Mouse (Mus musculus): Measurements from ENCODE around the gene Gm20388. TPM values are rescaled to one million over a fixed set of nuclear protein-coding genes. Genes with fewer than 3 reads are reported as not detected.

The Gm20388 gene
- total and polyA plus RNA-seq, 3 experiments, result 0.02 to 0.05 TPM; not detected in 1

DNA sequence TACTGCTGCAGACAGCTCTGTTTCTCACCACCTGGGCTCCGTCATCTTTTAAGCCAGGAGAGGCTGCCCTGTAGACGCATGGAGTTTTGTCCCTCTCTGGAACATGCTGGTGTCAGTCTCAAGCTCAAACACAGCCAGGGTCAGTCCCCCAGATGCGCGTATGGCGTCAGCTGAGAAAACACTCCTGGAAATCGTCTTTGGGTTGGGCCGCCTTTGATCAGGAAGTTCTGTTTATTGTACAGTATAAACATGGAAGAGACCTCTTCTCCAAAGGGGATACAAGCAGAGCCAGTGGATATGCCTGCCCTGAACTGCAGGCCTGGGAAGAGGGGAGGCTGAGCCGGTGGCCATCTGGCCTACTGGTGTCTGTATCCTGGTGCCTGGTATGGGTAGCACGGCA lies 2163.8 kb downstream of the Gm20388 start:
- Histone ChIP-seq H3K4me1 (ENCODE audit: insufficient read depth, low read depth, low read length) (no peaks in the 10 kb centered on the region), H3K36me3 (replicated peaks) (no peaks in the 10 kb centered on the region), H3K4me3 (ENCODE audit: low read depth, low read length) (no peak overlapping the region), H3K9me3 (replicated peaks) (no peaks in the 10 kb centered on the region), H3K27me3 (ENCODE audit: insufficient read depth, low read length) (peaks cover 74% of the 10 kb centered on the region)
- DNase-seq (ENCODE audit: low spot score), result no peak
- no peak for ATAC-seq (ENCODE audit: extremely low read depth, insufficient number of reproducible peaks, low FRiP score, poor library complexity, severe bottlenecking)
- TF ChIP-seq POLR2AphosphoS5 (IDR thresholded peaks at IDR 0.05; ENCODE audit: insufficient replicate concordance, low read depth, low read length) (no peak), CTCF (IDR thresholded peaks at IDR 0.05; ENCODE audit: low read depth, low read length) (no peak), GATA1 (IDR thresholded peaks at IDR 0.05; ENCODE audit: borderline replicate concordance, low read length) (no peak), GATA2 (IDR thresholded peaks at IDR 0.05; ENCODE audit: borderline replicate concordance, low read depth, low read length) (no peak), TAL1 (conservative IDR thresholded peaks at IDR 0.05; ENCODE audit: low read depth, low read length) (no peak)

DNA sequence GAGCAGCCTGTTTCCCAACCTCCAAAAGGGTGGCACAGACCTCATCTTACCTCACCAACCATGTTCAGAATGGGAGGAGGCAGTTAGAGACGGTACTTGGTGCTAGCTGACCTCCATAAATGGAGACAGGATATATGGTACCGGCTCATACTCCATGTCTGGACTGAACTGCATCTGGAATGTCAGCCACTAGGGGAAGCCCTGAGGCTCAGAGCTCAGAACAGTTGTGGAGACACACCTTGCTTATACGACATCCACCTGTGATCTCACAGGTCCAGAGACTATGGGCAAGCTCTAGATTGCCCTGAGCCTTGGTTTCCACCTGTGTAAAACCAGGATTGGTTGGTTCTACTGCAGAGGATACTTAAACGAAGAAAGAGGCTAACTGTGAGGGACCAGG lies 2164.3 kb downstream of the Gm20388 start:
- no peaks in the 10 kb centered on the region for H3K9me3 ChIP-seq (replicated peaks)
- peaks cover 74% of the 10 kb centered on the region for H3K27me3 ChIP-seq (ENCODE audit: insufficient read depth, low read length)
- no peaks in the 10 kb centered on the region for H3K36me3 ChIP-seq (replicated peaks)
- TF ChIP-seq TAL1 (conservative IDR thresholded peaks at IDR 0.05; ENCODE audit: low read depth, low read length), result no peak
- no peak for TF ChIP-seq POLR2AphosphoS5 (IDR thresholded peaks at IDR 0.05; ENCODE audit: insufficient replicate concordance, low read depth, low read length)
- no peak for TF ChIP-seq GATA2 (IDR thresholded peaks at IDR 0.05; ENCODE audit: borderline replicate concordance, low read depth, low read length)
- TF ChIP-seq CTCF (IDR thresholded peaks at IDR 0.05; ENCODE audit: low read depth, low read length), result no peak
- no peak for TF ChIP-seq GATA1 (IDR thresholded peaks at IDR 0.05; ENCODE audit: borderline replicate concordance, low read length)
- ATAC-seq (ENCODE audit: extremely low read depth, insufficient number of reproducible peaks, low FRiP score, poor library complexity, severe bottlenecking), result no peak
- H3K4me3 ChIP-seq (ENCODE audit: low read depth, low read length), result no peak overlapping the region
- DNase-seq (ENCODE audit: low spot score), result no peak
- H3K4me1 ChIP-seq (ENCODE audit: insufficient read depth, low read depth, low read length), result no peaks in the 10 kb centered on the region

DNA sequence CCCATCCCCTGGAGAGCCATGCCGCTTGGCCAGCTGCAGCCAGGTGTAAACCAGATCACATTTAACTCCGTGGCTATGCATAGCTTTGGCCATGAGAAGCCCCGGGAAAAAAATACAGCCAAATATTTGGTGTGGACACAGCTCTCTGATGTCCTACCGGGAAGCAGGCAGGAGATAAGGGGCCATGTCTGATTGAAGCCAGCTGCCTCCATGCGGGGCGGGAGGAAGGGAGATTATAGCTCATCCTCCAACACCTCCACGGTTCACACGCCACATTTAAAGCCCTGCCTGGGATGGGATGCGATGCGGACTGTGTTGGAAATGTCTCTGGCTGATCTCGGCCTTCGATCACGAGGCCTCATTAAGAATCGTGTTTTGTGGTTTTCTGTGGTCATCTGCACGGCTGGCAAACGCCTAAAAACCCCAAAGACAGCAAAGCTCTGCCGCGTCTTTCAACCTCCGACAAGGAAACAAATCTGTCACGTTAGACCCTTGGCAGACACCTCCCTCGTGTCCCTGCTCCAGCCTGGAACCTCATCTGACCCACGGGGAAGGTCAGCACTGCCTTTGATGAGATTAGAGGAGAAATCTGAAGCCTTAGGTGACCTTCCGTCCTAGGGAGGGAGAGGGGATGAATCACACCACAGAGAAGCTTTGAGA lies 2165.7 kb downstream of the Gm20388 start:
- no peak for ATAC-seq (ENCODE audit: extremely low read depth, insufficient number of reproducible peaks, low FRiP score, poor library complexity, severe bottlenecking)
- H3K27me3 ChIP-seq (ENCODE audit: insufficient read depth, low read length), result peaks cover 67% of the 10 kb centered on the region
- TF ChIP-seq TAL1 (conservative IDR thresholded peaks at IDR 0.05; ENCODE audit: low read depth, low read length) (no peak), CTCF (IDR thresholded peaks at IDR 0.05; ENCODE audit: low read depth, low read length) (no peak), POLR2AphosphoS5 (IDR thresholded peaks at IDR 0.05; ENCODE audit: insufficient replicate concordance, low read depth, low read length) (no peak), GATA1 (IDR thresholded peaks at IDR 0.05; ENCODE audit: borderline replicate concordance, low read length) (no peak), GATA2 (IDR thresholded peaks at IDR 0.05; ENCODE audit: borderline replicate concordance, low read depth, low read length) (no peak)

DNA sequence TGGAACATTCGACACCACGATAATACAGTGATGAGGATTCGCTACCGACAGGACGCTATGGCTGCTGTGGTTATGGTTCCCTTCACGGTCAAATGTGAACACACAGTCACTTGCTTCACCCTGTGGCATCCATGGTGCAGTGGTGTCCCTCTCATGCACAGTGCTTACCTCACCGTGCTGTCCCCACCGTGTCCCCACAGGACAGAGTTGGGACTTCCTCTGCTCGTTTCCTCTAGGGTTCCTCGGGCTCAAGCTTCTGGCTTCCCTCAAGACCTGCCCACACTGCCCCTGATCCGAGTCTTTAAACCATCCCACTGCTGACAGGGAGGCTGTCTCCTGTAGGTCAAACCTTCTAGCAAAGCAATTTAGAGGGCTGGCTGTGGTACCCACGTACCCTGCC lies 2167.7 kb downstream of the Gm20388 start:
- H3K36me3 ChIP-seq (replicated peaks), result no peaks in the 10 kb centered on the region
- no peaks in the 10 kb centered on the region for H3K4me1 ChIP-seq (ENCODE audit: insufficient read depth, low read depth, low read length)
- H3K9me3 ChIP-seq (replicated peaks), result no peaks in the 10 kb centered on the region
- DNase-seq (ENCODE audit: low spot score) (no peak), ATAC-seq (ENCODE audit: extremely low read depth, insufficient number of reproducible peaks, low FRiP score, poor library complexity, severe bottlenecking) (no peak)
- peaks cover 54% of the 10 kb centered on the region for H3K27me3 ChIP-seq (ENCODE audit: insufficient read depth, low read length)
- H3K4me3 ChIP-seq (ENCODE audit: low read depth, low read length), result no peak overlapping the region
- TF ChIP-seq CTCF (IDR thresholded peaks at IDR 0.05; ENCODE audit: low read depth, low read length) (no peak), GATA1 (IDR thresholded peaks at IDR 0.05; ENCODE audit: borderline replicate concordance, low read length) (no peak), TAL1 (conservative IDR thresholded peaks at IDR 0.05; ENCODE audit: low read depth, low read length) (no peak), GATA2 (IDR thresholded peaks at IDR 0.05; ENCODE audit: borderline replicate concordance, low read depth, low read length) (no peak), POLR2AphosphoS5 (IDR thresholded peaks at IDR 0.05; ENCODE audit: insufficient replicate concordance, low read depth, low read length) (no peak)

More for the DNA sequence above, 2165.7 kb downstream of the Gm20388 start:
- Histone ChIP-seq H3K36me3 (replicated peaks) (no peaks in the 10 kb centered on the region), H3K4me1 (ENCODE audit: insufficient read depth, low read depth, low read length) (no peaks in the 10 kb centered on the region), H3K9me3 (replicated peaks) (no peaks in the 10 kb centered on the region), H3K4me3 (ENCODE audit: low read depth, low read length) (no peak overlapping the region)
- DNase-seq (ENCODE audit: low spot score), result no peak

DNA sequence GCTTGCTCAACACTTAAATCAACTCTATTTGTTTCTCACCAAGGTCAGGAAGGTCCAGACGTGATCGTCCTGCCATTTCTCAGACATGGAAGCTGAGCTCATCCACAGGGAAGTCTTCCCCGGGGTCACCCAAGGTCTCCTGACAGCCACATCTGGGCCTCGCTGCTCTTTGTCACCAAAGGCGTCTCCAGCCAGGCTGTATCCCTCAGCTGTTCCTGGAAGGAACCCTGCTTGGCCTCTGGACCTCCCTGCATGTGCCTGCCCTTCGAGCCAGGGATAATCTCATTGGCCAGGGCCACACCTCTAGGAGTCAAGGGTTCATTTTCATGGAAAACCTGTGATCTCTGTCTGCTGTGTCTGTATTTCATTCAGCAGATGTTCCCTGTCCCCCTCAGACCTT lies 2168.5 kb downstream of the Gm20388 start:
- ATAC-seq (ENCODE audit: extremely low read depth, insufficient number of reproducible peaks, low FRiP score, poor library complexity, severe bottlenecking), result no peak
- no peak overlapping the region for H3K4me3 ChIP-seq (ENCODE audit: low read depth, low read length)
- peaks cover 52% of the 10 kb centered on the region for H3K27me3 ChIP-seq (ENCODE audit: insufficient read depth, low read length)

GRCm38 (mm10) chr8:122080347-122080746 lies 2169.7 kb downstream of the Gm20388 start:
- no peak overlapping the region for H3K4me3 ChIP-seq (ENCODE audit: low read depth, low read length)
- no peak for TF ChIP-seq GATA2 (IDR thresholded peaks at IDR 0.05; ENCODE audit: borderline replicate concordance, low read depth, low read length)
- no peak for TF ChIP-seq GATA1 (IDR thresholded peaks at IDR 0.05; ENCODE audit: borderline replicate concordance, low read length)
- no peak for TF ChIP-seq POLR2AphosphoS5 (IDR thresholded peaks at IDR 0.05; ENCODE audit: insufficient replicate concordance, low read depth, low read length)
- no peak for TF ChIP-seq CTCF (IDR thresholded peaks at IDR 0.05; ENCODE audit: low read depth, low read length)
- no peak for TF ChIP-seq TAL1 (conservative IDR thresholded peaks at IDR 0.05; ENCODE audit: low read depth, low read length)
- DNase-seq (ENCODE audit: low spot score), result no peak
- ATAC-seq (ENCODE audit: extremely low read depth, insufficient number of reproducible peaks, low FRiP score, poor library complexity, severe bottlenecking), result no peak
- H3K4me1 ChIP-seq (ENCODE audit: insufficient read depth, low read depth, low read length), result no peaks in the 10 kb centered on the region
- no peaks in the 10 kb centered on the region for H3K36me3 ChIP-seq (replicated peaks)
- H3K27me3 ChIP-seq (ENCODE audit: insufficient read depth, low read length), result peaks cover 45% of the 10 kb centered on the region
- no peaks in the 10 kb centered on the region for H3K9me3 ChIP-seq (replicated peaks)

More for the DNA sequence above, 2168.5 kb downstream of the Gm20388 start:
- no peaks in the 10 kb centered on the region for H3K4me1 ChIP-seq (ENCODE audit: insufficient read depth, low read depth, low read length)
- no peaks in the 10 kb centered on the region for H3K9me3 ChIP-seq (replicated peaks)
- no peaks in the 10 kb centered on the region for H3K36me3 ChIP-seq (replicated peaks)
- no peak for DNase-seq (ENCODE audit: low spot score)
- TF ChIP-seq GATA1 (IDR thresholded peaks at IDR 0.05; ENCODE audit: borderline replicate concordance, low read length) (no peak), GATA2 (IDR thresholded peaks at IDR 0.05; ENCODE audit: borderline replicate concordance, low read depth, low read length) (no peak), CTCF (IDR thresholded peaks at IDR 0.05; ENCODE audit: low read depth, low read length) (no peak), POLR2AphosphoS5 (IDR thresholded peaks at IDR 0.05; ENCODE audit: insufficient replicate concordance, low read depth, low read length) (no peak), TAL1 (conservative IDR thresholded peaks at IDR 0.05; ENCODE audit: low read depth, low read length) (no peak)

Measured in G1E (cell line).